Mouse (Mus musculus): ENCODE measurements around the gene Olfr459.

Olfr459 gene

GRCm38 (mm10) chr6:41775077-41775476 is at the start of gene Olfr459:
Olfr459 (minus strand) TSS chr6:41775177.
- DNase-seq = no peak

GRCm38 (mm10) chr6:41824086-41824485 is 49.1 kb upstream of the Olfr459 start:
- no peak for DNase-seq

- DNase-seq = no peak
Measured at GRCm38 (mm10) chr6:41786700-41787099, 11.7 kb upstream of the Olfr459 start.

GRCm38 (mm10) chr6:41775721-41776120 is 744 bp upstream of the Olfr459 start:
- DNase-seq = no peak

GRCm38 (mm10) chr6:41769872-41770271 is 5.1 kb downstream of the Olfr459 start:
- DNase-seq = no peak

GRCm38 (mm10) chr6:41764306-41764705 is 10.7 kb downstream of the Olfr459 start:
- DNase-seq = no peak

- no peak for DNase-seq
Measured at GRCm38 (mm10) chr6:41762370-41762757, 12.6 kb downstream of the Olfr459 start.

- DNase-seq = peak; percentile 56 to 71
Measured at GRCm38 (mm10) chr6:41761702-41762369, 13.1 kb downstream of the Olfr459 start.

GRCm38 (mm10) chr6:41759618-41760017 is 15.4 kb downstream of the Olfr459 start:
- no peak for DNase-seq

- no peak for DNase-seq
Measured at GRCm38 (mm10) chr6:41758421-41758820, 16.6 kb downstream of the Olfr459 start.

- no peak for DNase-seq
Measured at GRCm38 (mm10) chr6:41757199-41757598, 17.8 kb downstream of the Olfr459 start.

GRCm38 (mm10) chr6:41754626-41755025 is 20.4 kb downstream of the Olfr459 start:
- DNase-seq = no peak

GRCm38 (mm10) chr6:41744664-41745392 is 30.1 kb downstream of the Olfr459 start:
- DNase-seq = no peak

GRCm38 (mm10) chr6:41741101-41741500 is 33.9 kb downstream of the Olfr459 start:
- no peak for DNase-seq

- DNase-seq = no peak
Measured at GRCm38 (mm10) chr6:41734719-41735470, 40.1 kb downstream of the Olfr459 start.

- no peak for DNase-seq
Measured at GRCm38 (mm10) chr6:41727989-41728609, 46.9 kb downstream of the Olfr459 start.

- DNase-seq = no peak
Measured at GRCm38 (mm10) chr6:41721430-41721829, 53.5 kb downstream of the Olfr459 start.

Measured in kidney, postnatal 25 days (tissue).